Mouse (Mus musculus): Measurements from ENCODE around the gene Zwint.

GRCm38 (mm10) chr10:72623561-72623960 is 31.1 kb upstream of the Zwint start:
- TF ChIP-seq CTCF (IDR thresholded peaks at IDR 0.05; ENCODE audit: borderline replicate concordance, control insufficient read depth, extremely low read depth, insufficient read depth, low read length, poor library complexity) (no peak), POLR2A (IDR thresholded peaks at IDR 0.05; ENCODE audit: control insufficient read depth, extremely low read depth, insufficient read depth, low read length, poor library complexity) (no peak)
